Mouse (Mus musculus) macrophage (primary cell): ENCODE results near the gene Tmem214. TPM values are rescaled to one million over a fixed set of nuclear protein-coding genes. Genes with fewer than 3 reads are reported as not detected.

Experiments used
- H3K27ac ChIP-seq: fragments of 350-480 bp; formaldehyde crosslinking; 2 replicates; pipeline ENCODE4 v1.9.0; 2021
- H3K36me3 ChIP-seq: fragments of 350-480 bp; formaldehyde crosslinking; 2 replicates; pipeline ENCODE4 v1.9.0; 2021; ENCODE audit errors: inconsistent target
- H3K4me3 ChIP-seq: fragments of 350-480 bp; formaldehyde crosslinking; 2 replicates; pipeline ENCODE4 v1.9.0; 2021; ENCODE audit errors: inconsistent target
- H3K79me2 ChIP-seq: fragments of 350-480 bp; formaldehyde crosslinking; 2 replicates; pipeline ENCODE4 v1.9.0; 2021; ENCODE audit errors: inconsistent target
- WGBS: methylation state at CpG from one replicate; pipeline ENCODE4 v1.1.7; 2026; ENCODE audit warnings: inconsistent platforms; ENCODE audit not compliant: missing documents; 5-methylcytosine and 5-hydroxymethylcytosine counted together
- polyA plus RNA-seq: library from polyadenylated mRNA; stranded (reverse); fragments of 250-400 nt; gene quantifications from 3 replicates; pipeline ENCODE4 v1.2.4, GENCODE M21; 2018; ENCODE audit warnings: inconsistent platforms

Gene Tmem214
- polyA plus RNA-seq, 1 experiment from 2014 or later, result 45.4 TPM

- Histone ChIP-seq H3K27ac (peak overlapping the region; percentile 88), H3K4me3 (peak overlapping the region; percentile 83), H3K36me3 (peaks cover 18% of the 10 kb centered on the region; the same call in 1 of the 2 replicates), H3K79me2 (peaks cover 44% of the 10 kb centered on the region)
- 14% methylated on average over 6 of the region's 6 CpGs for WGBS
These were observed 47.0 kb downstream of the Tmem214 start for GRCm38 (mm10) chr5:30914849-30915248.

DNA sequence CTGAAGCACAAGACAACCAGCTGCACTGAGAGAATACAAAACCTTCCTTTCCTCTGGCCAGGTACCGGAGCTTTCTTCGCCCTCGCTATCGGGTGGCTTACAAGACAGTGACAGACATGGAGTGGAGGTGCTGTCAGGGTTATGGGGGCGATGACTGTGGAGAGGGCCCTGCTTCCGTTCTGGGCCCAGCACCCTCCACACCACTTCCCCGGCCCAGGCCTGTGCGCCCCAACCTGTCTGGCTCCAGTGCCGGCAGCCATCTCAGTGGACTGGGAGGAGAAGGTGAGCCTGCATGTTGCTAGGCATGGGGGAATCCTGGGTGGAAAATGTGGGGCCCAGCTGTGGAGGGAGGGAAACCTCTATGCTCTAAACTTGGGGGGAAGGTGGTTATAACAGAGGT is 47.6 kb downstream of the Tmem214 start:
- Histone ChIP-seq H3K79me2 (peaks cover 44% of the 10 kb centered on the region), H3K36me3 (peaks cover 24% of the 10 kb centered on the region; the same call in 1 of the 2 replicates), H3K27ac (peak overlapping the region; percentile 88), H3K4me3 (peak overlapping the region; percentile 83)
- 11% methylated on average over 9 of the region's 9 CpGs for WGBS

DNA sequence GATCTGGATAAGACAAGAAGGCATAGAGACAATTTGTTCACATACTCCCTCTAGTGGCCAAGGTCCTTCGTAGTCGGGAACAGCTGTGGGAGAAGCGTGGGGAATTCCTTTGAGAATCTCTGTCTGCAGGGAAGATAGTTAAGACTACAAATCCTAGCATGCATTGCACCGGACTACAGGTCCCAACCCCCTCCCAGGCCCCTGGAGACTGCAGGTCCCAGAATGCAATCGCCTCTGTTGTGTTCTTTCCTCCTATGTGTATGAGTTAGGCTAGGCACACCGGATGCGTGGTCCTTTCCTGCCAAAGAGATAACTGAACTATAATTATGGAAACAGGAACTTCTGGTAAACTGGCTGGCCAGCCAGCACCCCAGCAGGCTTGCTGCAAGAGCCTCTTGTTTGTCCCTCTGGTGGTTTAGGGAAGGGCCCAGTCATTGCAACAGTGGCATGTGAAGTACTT is 48.2 kb downstream of the Tmem214 start:
- peaks cover 26% of the 10 kb centered on the region; the same call in 1 of the 2 replicates for H3K36me3 ChIP-seq
- peak overlapping the region; percentile 83; the same call in 1 of the 2 replicates for H3K4me3 ChIP-seq
- WGBS, result 0% methylated on average over 7 of the region's 7 CpGs
- peaks cover 44% of the 10 kb centered on the region for H3K79me2 ChIP-seq
- peak overlapping the region; percentile 88 for H3K27ac ChIP-seq

DNA sequence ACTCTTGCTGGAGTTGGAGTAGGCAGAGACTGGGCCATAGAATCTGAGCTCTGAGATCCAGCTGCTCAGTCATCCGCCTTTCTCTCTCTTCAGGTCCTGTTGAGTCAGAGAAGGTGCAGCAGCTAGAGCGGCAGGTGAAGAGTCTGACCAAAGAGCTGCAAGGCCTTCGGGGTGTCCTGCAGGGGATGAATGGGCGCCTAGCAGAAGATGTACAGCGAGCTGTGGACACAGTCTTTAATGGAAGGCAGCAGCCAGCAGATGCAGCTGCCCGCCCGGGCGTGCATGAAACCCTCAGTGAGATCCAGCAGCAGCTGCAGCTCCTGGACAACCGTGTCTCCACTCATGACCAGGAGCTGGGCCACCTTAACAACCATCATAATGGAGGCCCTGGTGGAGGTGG is 49.0 kb downstream of the Tmem214 start:
- WGBS, result 93% methylated on average over 9 of the region's 9 CpGs
- peak overlapping the region; percentile 88 for H3K27ac ChIP-seq
- peaks cover 44% of the 10 kb centered on the region for H3K79me2 ChIP-seq
- H3K4me3 ChIP-seq, result no peak overlapping the region
- peaks cover 26% of the 10 kb centered on the region; the same call in 1 of the 2 replicates for H3K36me3 ChIP-seq

DNA sequence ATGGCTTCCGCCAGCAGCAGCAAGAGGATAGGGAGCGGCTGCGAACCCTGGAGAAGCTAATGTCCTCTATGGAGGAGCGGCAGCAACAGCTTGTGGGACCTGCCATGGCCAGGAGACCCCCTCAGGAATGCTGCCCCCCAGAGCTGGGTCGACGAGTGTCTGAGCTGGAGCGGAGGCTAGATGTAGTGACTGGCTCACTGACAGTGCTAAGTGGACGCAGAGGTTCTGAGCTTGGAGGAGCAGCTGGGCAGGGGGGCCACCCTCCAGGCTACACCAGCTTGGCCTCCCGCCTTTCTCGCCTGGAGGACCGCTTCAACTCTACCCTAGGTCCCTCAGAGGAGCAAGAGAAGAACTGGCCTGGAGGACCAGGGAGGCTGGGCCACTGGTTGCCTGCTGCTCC is 49.5 kb downstream of the Tmem214 start:
- H3K36me3 ChIP-seq, result peaks cover 26% of the 10 kb centered on the region; the same call in 1 of the 2 replicates
- 94% methylated on average over 11 of the region's 11 CpGs for WGBS
- peaks cover 44% of the 10 kb centered on the region for H3K79me2 ChIP-seq
- peak overlapping the region; percentile 88 for H3K27ac ChIP-seq
- H3K4me3 ChIP-seq, result no peak overlapping the region

GRCm38 (mm10) chr5:30917891-30918670 is 50.3 kb downstream of the Tmem214 start:
- WGBS, result 93% methylated on average over 31 of the region's 31 CpGs
- Histone ChIP-seq H3K4me3 (no peak overlapping the region), H3K36me3 (peaks cover 26% of the 10 kb centered on the region; the same call in 1 of the 2 replicates), H3K27ac (no peak overlapping the region), H3K79me2 (peaks cover 44% of the 10 kb centered on the region)

DNA sequence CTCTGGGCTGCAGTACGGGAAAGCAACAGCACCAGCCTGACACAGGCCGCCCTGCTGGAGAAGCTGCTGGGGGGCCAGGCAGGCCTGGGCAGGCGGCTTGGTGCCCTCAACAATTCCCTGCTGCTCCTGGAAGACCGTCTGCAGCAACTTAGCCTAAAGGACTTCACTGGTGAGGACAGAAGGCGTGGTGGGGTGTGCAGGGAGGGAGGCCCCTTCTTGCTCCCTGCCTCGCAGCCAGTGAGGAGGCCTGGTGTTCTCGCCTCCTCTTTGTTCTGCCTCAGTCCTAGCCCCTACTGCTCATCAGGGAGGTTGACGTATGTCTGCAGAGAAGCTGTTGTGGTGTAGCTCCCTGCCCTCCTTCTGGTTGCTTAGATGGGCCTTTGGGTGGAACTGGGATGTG is 50.9 kb downstream of the Tmem214 start:
- 89% methylated on average over 7 of the region's 8 CpGs for WGBS
- H3K79me2 ChIP-seq, result peaks cover 39% of the 10 kb centered on the region
- H3K4me3 ChIP-seq, result no peak overlapping the region
- H3K27ac ChIP-seq, result no peak overlapping the region
- H3K36me3 ChIP-seq, result peaks cover 26% of the 10 kb centered on the region; the same call in 1 of the 2 replicates

DNA sequence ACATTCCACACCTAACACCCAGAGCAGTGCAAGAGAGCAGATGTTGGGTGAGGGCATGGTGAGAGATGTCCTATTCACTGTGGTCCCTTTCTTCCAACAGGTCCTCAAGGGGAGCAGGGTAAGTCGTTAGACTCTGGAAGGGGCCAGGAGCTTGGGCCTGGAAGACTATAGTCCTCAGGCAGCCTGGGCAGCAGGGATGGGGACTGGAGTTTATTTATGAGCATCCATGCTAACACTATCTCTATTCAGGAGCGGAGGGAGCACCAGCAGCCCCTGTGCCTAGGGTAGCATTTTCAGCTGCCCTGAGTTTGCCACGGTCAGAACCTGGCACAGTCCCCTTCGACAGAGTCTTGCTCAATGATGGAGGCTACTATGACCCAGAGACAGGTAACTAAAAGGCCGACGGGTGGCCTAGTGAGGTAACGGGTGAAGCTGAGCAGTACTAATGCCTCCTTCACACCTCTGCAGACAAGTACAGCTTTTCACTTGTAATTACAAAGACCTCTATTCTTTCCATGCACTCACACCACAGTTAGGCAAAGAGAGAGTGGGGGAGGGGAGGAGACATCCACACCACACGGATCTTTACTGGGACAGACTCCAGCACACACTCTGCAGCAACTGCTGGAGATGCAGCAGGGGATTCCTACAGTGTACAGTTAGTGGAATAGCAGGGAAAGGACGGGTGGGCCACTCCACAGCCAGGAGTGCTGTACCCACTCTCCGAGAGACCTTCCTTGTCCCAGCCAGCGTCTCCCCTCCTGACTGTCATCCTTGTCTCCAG is 52.2 kb downstream of the Tmem214 start:
- H3K4me3 ChIP-seq, result no peak overlapping the region
- peaks cover 26% of the 10 kb centered on the region; the same call in 1 of the 2 replicates for H3K36me3 ChIP-seq
- H3K79me2 ChIP-seq, result peaks cover 26% of the 10 kb centered on the region
- 81% methylated on average over 7 of the region's 11 CpGs for WGBS
- no peak overlapping the region for H3K27ac ChIP-seq

GRCm38 (mm10) chr5:30920621-30921020 is 52.8 kb downstream of the Tmem214 start:
- no peak overlapping the region for H3K4me3 ChIP-seq
- 80% methylated on average over 18 of the region's 19 CpGs for WGBS
- peaks cover 23% of the 10 kb centered on the region; the same call in 1 of the 2 replicates for H3K79me2 ChIP-seq
- peaks cover 26% of the 10 kb centered on the region; the same call in 1 of the 2 replicates for H3K36me3 ChIP-seq
- no peak overlapping the region for H3K27ac ChIP-seq

DNA sequence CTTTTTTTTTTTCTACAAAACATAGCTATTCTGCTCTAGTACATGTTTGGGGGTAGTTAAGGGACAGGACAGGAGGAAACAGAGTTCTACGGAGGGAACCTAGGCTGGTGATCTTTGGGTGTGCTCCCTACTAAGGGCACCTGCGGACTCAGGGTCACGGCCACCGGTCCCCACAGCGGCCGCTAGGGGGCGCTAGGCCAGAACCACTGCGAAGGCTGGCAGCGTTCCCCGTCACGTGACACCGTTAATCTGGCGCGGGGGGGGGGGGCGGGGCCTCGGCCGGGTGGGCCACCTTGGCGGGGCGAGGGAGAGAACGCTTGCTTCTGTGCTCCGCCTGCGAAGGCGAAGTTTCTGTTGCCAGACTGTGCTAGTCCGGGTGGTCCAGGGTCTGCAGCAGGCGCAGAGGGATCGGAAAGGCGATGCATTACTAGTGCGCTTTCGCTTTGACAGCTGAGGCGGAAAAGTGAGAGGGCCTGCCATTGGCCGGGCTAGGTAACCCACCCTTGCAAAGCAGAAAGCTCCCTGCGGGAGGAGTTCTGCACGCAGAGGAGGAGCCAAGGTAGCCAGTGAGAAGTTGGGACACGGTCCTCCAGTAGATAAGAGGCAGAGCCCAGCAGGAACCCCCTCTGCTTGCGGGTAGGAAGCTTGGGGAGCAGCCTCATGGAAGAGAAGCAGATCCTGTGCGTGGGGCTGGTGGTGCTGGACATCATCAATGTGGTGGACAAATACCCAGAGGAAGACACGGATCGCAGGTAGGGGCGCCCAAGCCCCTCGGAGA is 53.6 kb downstream of the Tmem214 start, which contains the start of gene Khk:
Khk (plus strand) TSS at position 176 of the 778 bp plus-strand sequence.
- Histone ChIP-seq H3K36me3 (peaks cover 26% of the 10 kb centered on the region; the same call in 1 of the 2 replicates), H3K79me2 (peaks cover 23% of the 10 kb centered on the region; the same call in 1 of the 2 replicates), H3K27ac (peak within 1 kb of the TSS; percentile 64), H3K4me3 (peak within 1 kb of the TSS; percentile 56)
- under 1% methylated on average over 40 of the region's 40 CpGs for WGBS

DNA sequence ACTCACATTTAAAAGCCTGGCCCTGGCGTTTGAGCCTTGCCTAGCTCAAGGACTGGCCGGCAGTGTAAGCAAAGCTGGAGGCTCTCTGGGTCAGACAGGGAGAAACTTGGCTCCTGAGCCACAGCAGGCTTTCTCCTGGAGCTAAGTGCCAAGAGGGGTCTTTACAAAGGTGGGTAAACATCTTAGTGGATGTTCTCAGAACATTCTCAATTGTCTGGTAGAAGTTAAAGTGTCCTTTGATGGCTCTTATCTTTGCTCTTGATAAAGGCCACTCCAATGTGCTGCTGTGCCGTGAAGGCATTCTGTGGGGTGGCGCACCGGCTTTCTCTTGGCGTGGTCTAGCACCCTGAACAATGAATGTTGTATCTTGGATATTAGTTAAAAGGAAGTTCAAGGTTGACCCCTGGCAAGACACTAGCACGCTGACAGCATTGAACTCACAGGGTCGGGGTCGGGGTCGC is 54.8 kb downstream of the Tmem214 start:
- peaks cover 16% of the 10 kb centered on the region; the same call in 1 of the 2 replicates for H3K79me2 ChIP-seq
- H3K4me3 ChIP-seq, result no peak overlapping the region
- 77% methylated on average over 9 of the region's 10 CpGs for WGBS
- no peak overlapping the region for H3K27ac ChIP-seq
- peaks cover 24% of the 10 kb centered on the region; the same call in 1 of the 2 replicates for H3K36me3 ChIP-seq

DNA sequence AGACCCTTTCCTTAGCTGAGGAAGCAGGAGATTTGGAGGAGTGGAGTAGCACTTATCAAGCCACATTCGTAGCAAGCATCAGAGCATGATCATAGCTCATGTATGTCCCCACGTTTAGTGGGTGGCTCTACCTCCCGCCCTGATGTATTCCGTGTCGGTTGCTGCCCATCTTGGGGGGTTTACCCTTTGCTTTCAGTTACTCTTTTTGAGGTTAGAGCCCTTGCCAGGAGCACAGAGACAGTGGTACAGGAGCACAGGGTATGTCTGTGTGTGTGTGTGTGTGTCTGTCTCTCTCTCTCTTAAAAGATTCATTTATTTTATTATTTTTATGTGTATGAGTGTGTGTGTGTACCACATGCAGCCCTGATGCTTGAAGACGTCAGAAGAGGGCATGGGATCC is 55.3 kb downstream of the Tmem214 start:
- Histone ChIP-seq H3K36me3 (peaks cover 20% of the 10 kb centered on the region; the same call in 1 of the 2 replicates), H3K4me3 (no peak overlapping the region), H3K79me2 (peaks cover 11% of the 10 kb centered on the region; the same call in 1 of the 2 replicates), H3K27ac (no peak overlapping the region)
- WGBS, result 81% methylated on average over 6 of the region's 6 CpGs

DNA sequence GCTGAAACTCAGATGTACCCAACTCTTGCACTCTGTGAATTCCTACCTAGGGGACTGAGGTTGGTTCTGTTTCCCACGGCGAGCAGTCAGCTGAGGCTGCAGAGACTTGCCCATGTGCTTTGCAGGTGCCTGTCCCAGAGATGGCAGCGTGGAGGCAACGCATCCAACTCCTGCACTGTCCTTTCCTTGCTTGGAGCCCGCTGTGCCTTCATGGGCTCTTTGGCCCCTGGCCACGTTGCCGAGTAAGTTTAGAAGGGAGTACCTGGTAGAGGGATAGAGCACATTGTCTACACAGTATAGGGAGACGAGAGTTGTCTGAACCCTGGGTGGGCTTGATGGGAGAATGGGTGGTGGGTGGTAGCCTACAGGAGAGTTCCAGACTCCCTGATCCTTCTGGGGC is 56.8 kb downstream of the Tmem214 start:
- 0 out of 2 replicates have a peak, but pooled peaks cover 11% of the 10 kb centered on the region for H3K36me3 ChIP-seq

DNA sequence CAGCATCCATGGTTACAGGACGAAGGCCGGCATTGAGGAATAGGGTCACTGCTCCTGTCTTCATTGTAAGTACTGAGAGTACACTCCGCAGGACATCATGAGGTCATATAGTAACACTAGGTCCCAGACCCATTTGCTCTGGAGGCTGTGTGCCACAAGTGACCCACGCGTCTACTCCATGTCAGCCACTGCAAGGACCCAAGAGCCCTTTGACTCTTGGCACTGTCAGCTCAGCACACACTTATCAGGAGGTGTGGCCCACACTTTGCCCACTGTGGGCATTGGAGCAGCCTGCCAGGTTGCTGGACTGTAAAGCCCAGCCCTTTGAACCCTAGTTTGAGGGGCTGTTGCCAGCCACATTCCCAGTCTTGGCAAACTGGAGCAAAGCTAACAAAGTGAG is 57.4 kb downstream of the Tmem214 start:
- 100% methylated on average over 5 of the region's 5 CpGs for WGBS

More for the DNA sequence above, 56.8 kb downstream of the Tmem214 start:
- H3K27ac ChIP-seq, result no peak overlapping the region
- no peak overlapping the region for H3K4me3 ChIP-seq
- no peaks in the 10 kb centered on the region for H3K79me2 ChIP-seq
- WGBS, result 96% methylated on average over 8 of the region's 8 CpGs

More for the DNA sequence above, 57.4 kb downstream of the Tmem214 start:
- Histone ChIP-seq H3K36me3 (0 out of 2 replicates have a peak, but pooled peaks cover 4% of the 10 kb centered on the region), H3K27ac (no peak overlapping the region), H3K4me3 (no peak overlapping the region), H3K79me2 (no peaks in the 10 kb centered on the region)
